Mouse (Mus musculus): ENCODE results near the gene Acvr1c.

The Acvr1c gene

GRCm38 (mm10) chr2:58357414-58358131, at the start of gene Acvr1c:
Gene Acvr1c (minus strand): TSS chr2:58357895.
- DNase-seq (ENCODE audit: low read depth) = no peak

GRCm38 (mm10) chr2:58403481-58403880, 45.8 kb upstream of the Acvr1c start:
- DNase-seq (ENCODE audit: low read depth) = no peak

DNA sequence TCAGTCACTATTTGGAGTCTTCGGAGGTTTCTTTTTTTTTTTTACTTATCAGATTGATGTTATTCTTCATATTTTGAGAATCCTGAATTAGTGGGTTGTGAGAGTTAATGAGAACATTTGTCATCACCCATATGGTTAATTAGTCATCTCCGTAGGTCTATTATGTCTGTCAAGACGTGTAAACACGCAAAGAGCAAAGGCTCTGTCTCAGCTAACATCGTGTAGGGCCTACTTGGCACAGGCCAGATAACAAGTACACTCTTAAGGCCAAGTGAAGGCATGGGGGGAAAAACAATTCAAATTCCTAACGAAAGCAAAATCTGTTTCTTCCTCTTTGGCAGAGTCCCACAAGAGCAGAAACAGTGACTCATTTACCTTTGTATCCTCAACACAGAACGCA, 30.9 kb upstream of the Acvr1c start:
- peak; percentile 6 for DNase-seq (ENCODE audit: low read depth)

- DNase-seq (ENCODE audit: low read depth) = no peak
Observed at GRCm38 (mm10) chr2:58380020-58380419, 22.3 kb upstream of the Acvr1c start.

DNA sequence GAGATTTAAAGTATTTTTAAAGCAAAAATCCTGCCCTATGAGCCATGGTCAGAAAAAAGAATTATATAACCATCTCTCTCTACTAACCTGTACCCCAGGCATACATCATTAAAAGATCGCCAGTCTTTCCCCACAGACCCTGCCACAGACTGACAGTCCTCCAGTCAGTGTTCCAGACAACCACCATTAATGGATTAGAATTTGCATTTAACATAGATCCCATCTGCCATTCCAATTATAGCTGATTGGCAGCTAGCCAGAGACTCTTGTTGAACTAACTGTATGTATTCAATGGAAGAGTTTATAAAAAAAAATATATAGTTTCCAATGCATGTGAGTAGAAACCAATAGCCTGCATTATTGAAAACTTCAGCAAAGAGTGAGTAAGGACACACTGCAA, 21.8 kb upstream of the Acvr1c start:
- DNase-seq (ENCODE audit: low read depth) = no peak

DNA sequence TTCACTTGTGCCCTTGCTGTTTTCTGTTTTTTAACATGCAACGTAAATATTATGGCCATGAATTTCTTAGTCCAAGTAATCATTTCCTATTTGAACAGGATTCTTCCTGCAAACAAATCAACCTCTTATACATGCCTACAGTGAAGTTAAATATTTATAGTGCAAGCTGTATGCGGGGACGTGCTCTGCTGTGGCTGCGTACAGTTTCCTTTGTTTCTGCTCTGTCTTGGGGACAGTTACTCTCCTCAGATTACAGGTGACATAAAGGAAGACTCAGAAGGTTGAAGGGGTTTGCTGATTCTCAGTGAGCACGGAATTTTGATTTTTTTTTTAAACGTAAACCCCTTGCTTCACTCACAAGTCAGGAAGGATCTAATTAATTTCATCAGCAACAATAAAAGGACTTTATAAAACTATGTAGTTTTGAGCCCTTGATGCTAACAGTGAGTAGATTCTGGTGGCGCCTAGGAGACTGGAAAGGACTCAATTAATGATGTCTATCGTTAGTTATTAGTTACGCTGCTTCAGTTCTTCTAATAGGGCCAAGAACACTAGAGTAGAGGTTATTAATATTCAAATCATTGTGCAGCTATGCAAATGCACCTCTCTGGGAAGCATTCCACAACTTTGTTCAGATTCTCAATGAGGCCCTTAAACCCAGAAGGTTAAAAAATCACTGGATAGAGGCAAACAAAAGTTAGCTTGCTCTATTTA, 19.9 kb upstream of the Acvr1c start:
- DNase-seq (ENCODE audit: low read depth) = no peak

DNA sequence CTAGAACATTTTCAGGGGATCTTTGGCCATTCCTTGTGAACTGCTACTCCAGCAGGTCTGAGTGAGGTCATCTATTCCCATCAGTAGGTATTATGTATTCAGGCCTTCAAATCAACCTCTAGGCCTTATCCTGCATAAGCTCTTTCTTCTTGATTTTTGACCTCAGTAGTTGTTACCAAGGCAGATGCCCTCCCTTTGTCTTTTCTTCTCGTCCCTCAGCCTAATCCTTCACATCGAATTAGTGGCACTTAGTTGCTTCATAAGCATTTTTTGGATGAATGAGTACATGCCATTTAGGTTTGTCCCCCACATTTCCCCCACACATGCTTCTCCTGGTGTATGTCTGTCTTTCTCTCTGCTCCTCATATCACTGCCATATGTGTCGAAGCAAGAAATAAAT, 8.5 kb upstream of the Acvr1c start:
- no peak for DNase-seq (ENCODE audit: low read depth)

- no peak for DNase-seq (ENCODE audit: low read depth)
Observed at GRCm38 (mm10) chr2:58361361-58362046, 3.8 kb upstream of the Acvr1c start.

DNA sequence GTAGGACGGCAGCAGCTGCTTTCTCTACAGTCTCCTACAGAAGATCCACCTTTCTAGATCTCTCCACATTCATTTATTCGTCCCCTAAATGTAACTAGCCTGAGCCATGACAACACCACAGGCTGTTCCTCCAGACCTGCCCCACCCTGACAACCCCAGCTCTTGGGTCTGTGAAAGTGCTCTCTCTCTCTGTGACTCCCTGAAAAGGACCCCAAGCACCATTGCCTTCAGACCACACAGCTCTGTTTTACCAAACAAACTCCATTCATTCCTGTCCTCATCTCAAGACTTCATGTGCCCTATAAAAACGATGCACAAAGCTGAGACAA, 401 bp upstream of the Acvr1c start:
- no peak for DNase-seq (ENCODE audit: low read depth)

DNA sequence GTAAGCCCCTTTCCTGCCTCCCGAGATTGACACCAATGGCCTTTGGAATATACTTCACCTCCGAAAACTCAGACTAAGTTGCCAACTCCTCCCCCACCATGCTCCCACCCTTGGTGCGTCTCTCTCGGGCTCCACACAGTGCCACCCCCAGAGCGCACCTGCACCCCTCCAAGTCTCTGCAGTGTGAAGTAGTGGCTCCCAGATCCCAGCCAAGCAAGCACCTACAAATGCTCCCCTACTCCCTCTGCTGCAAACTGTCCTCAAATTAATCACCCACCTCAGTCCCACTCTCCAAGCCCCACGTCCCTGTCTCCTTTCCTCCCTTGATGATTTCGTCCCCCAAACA, 654 bp downstream of the Acvr1c start:
- DNase-seq (ENCODE audit: low read depth) = no peak

DNA sequence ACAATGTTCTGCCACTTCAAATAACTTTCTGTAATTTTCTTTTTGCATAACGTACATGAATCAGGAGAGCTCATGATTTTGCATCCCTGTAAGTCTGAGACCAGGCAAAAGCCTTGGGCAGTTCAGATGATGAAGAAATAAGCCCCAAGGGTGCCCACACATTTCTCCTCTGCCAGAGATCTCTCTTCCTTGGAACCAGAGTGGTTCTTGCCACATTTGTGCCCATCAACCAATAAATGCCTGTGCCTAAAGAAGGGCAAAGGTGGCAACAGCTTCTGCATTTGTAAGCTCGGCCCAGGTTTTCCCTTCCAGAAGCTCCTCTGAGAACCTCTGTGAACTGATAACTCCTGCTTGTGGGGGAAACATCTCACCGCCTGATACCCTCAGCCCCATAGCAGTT, 3.3 kb downstream of the Acvr1c start:
- DNase-seq (ENCODE audit: low read depth) = no peak

- peak; percentile 62 for DNase-seq (ENCODE audit: low read depth)
Observed at GRCm38 (mm10) chr2:58352846-58353245, 4.8 kb downstream of the Acvr1c start.

- DNase-seq (ENCODE audit: low read depth) = peak; percentile 54
Observed at GRCm38 (mm10) chr2:58350657-58351056, 7.0 kb downstream of the Acvr1c start.

GRCm38 (mm10) chr2:58336730-58337129, 21.0 kb downstream of the Acvr1c start:
- DNase-seq (ENCODE audit: low read depth) = no peak

GRCm38 (mm10) chr2:58329589-58329988, 28.1 kb downstream of the Acvr1c start:
- no peak for DNase-seq (ENCODE audit: low read depth)

GRCm38 (mm10) chr2:58324118-58324901, 33.4 kb downstream of the Acvr1c start:
- DNase-seq (ENCODE audit: low read depth) = no peak

DNA sequence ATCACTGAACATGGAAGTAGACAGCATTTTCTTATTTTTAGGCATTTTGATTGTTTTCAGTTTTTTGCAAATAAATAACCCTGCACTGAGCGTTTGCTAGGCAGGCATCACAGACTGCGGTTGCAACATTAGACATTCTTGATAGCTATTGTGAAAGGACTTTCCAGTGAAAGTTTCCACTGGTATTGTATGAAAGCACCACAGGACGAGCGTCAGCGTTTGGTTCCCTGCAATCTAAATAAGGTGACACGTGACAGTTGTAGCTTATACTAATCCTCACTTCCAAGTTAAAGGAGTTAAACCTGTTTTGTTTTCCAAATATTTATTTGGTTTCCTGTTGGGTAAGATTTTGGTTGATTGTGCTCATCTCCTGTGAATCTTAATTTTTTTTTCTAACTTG, 34.4 kb downstream of the Acvr1c start:
- no peak for DNase-seq (ENCODE audit: low read depth)

- DNase-seq (ENCODE audit: low read depth) = no peak
Observed at GRCm38 (mm10) chr2:58316186-58316585, 41.5 kb downstream of the Acvr1c start.

DNA sequence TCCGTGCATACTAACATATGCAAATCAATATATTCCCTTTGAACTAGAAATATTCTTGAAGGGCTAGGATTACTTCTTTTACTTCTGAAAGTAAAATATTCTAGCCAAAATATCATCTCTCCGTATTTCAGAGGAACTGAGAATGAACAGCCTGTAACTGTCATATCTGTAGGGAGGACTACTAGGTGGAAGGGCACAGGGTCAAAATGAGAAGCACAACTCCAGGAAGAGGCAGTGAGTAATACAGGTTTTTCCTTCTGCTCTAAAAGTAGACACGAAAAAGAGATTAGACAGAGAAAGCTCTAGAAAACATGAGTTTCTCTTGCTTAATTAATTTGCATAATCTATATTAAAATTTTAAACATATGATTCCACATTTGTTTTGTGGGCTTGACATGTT, 48.0 kb downstream of the Acvr1c start:
- no peak for DNase-seq (ENCODE audit: low read depth)

DNA sequence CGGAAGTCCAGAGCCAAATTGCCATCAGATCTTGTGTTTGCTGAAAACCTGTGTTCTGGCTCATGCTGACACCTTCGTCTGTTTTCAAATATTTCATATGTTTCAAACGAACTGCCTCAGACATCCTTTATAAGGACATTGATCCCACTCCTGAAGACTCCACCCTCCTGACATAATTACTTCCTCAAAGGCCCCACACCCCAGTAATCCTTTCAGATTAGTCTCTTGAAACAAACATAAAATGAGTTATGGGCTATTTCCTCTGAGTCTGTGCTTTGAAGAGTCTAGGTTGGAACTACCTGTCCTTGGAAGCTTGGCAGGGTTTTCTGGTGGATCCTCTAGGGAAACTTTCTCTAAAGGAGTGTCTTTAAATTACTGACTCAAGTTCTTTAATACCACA, 53.2 kb downstream of the Acvr1c start:
- DNase-seq (ENCODE audit: low read depth) = no peak

- no peak for DNase-seq (ENCODE audit: low read depth)
Observed at GRCm38 (mm10) chr2:58289759-58290431, 67.8 kb downstream of the Acvr1c start.

DNA sequence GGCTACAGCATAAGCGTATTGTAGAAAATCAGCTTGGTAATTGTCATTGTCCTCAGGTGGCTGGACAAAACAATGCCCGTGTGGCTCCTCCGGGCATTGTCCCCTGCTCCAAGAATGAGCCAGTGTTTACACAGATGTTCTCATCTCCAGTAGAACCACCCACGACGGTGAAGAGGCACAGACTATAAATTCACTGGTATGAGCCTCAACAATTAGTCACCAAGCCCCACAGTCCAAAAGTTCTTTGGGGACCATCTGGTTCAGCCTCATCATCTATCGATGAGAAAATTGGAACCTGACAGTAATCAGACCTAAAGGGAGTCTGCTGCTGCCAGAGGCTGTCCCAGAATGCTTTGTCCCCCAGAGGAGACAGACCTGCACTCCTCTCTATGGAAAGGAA, 68.4 kb downstream of the Acvr1c start:
- no peak for DNase-seq (ENCODE audit: low read depth)
